Comparison of ENCODE assay signal across 29 mouse cellular contexts in the genomic region with DNA sequence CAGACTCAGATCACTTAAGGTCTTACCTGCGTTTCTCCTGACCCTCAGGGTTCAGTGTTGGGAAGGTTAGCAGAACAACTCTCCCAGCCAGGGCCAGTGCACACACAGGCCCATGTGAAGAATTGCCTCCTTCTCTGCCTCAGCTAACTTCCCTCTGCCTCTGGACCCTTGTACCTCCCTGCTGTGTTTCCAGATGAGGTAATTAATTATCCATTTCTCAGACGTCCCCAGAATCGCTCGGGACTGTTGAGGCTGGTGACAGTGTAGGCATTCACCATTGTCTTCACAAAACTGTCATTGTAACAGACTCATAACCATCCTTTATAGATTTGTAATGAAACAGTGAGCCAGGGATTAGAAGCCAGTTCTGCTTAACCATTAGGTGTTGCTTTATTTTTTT.
DNase-seq lines count a peak whose midpoint lies in the region; ATAC-seq and TF ChIP-seq lines count a peak whose summit lies in the region.
"Had no signal": no experiment of that assay in that cellular context is flagged by ENCODE, and none has a peak within 500 bp of the region (broad histone marks: within the 10 kb centered on the region; RNA-seq: fewer than 3 reads in every experiment).

No protein-coding gene starts in this region.

- no peak for TF ChIP-seq CTCF in hindbrain, postnatal 0 days (IDR thresholded peaks at IDR 0.05; ENCODE audit: low read depth)

- H3K4me1 ChIP-seq in forebrain, embryonic 11.5 days (replicated peaks; ENCODE audit: control insufficient read depth, insufficient read depth, low read length) = peaks cover 8% of the 10 kb centered on the region; the same call in 1 of the 2 replicates
- peaks cover 6% of the 10 kb centered on the region; the same call in 1 of the 2 replicates for H3K4me1 ChIP-seq in forebrain, embryonic 16.5 days (replicated peaks; ENCODE audit: control insufficient read depth, insufficient read depth, low read length)
- peaks cover 30% of the 10 kb centered on the region for H3K4me1 ChIP-seq in hindbrain, embryonic 13.5 days (replicated peaks)
- H3K4me1 ChIP-seq in hindbrain, postnatal 0 days (ENCODE audit: insufficient read depth, low read length) = no peaks in the 10 kb centered on the region
- peaks cover 20% of the 10 kb centered on the region for H3K4me1 ChIP-seq in midbrain, embryonic 13.5 days (replicated peaks)
- peaks cover 13% of the 10 kb centered on the region for H3K4me1 ChIP-seq in midbrain, embryonic 15.5 days
- H3K4me1 ChIP-seq: liver, embryonic 12.5 days; megakaryocyte, embryonic 14.5 days had no signal

- H3K4me2 ChIP-seq in forebrain, embryonic 11.5 days (ENCODE audit: low read depth, low read length, severe bottlenecking) = no peak overlapping the region
- H3K4me2 ChIP-seq in forebrain, embryonic 16.5 days (ENCODE audit: low read length) = no peak overlapping the region
- H3K4me2 ChIP-seq in hindbrain, embryonic 13.5 days = no peak overlapping the region
- H3K4me2 ChIP-seq in hindbrain, postnatal 0 days (ENCODE audit: low read depth, low read length) = no peak overlapping the region
- no peak overlapping the region for H3K4me2 ChIP-seq in midbrain, embryonic 13.5 days (replicated peaks)
- H3K4me2 ChIP-seq in midbrain, embryonic 15.5 days = no peak overlapping the region
- H3K4me2 ChIP-seq: forebrain, embryonic 13.5 days; heart, embryonic 13.5 days; kidney, embryonic 15.5 days; liver, embryonic 12.5 days; stomach, embryonic 15.5 days had no signal

- H3K27me3 ChIP-seq in forebrain, embryonic 11.5 days (ENCODE audit: control insufficient read depth, insufficient read depth, low read length) = no peaks in the 10 kb centered on the region
- no peaks in the 10 kb centered on the region for H3K27me3 ChIP-seq in forebrain, embryonic 16.5 days (replicated peaks; ENCODE audit: control insufficient read depth, insufficient read depth, low read length)
- no peaks in the 10 kb centered on the region for H3K27me3 ChIP-seq in hindbrain, embryonic 13.5 days
- H3K27me3 ChIP-seq in hindbrain, postnatal 0 days (ENCODE audit: insufficient read depth, low read length) = no peaks in the 10 kb centered on the region
- no peaks in the 10 kb centered on the region for H3K27me3 ChIP-seq in midbrain, embryonic 13.5 days
- no peaks in the 10 kb centered on the region for H3K27me3 ChIP-seq in midbrain, embryonic 15.5 days (replicated peaks)
- H3K27me3 ChIP-seq: forebrain, embryonic 13.5 days; heart, embryonic 13.5 days; kidney, embryonic 15.5 days; liver, embryonic 12.5 days; stomach, embryonic 15.5 days had no signal

- H3K36me3 ChIP-seq in forebrain, embryonic 11.5 days (ENCODE audit: control insufficient read depth, insufficient read depth, low read length) = no peaks in the 10 kb centered on the region
- H3K36me3 ChIP-seq in forebrain, embryonic 16.5 days (ENCODE audit: control insufficient read depth, insufficient read depth) = no peaks in the 10 kb centered on the region
- H3K36me3 ChIP-seq in hindbrain, embryonic 13.5 days = no peaks in the 10 kb centered on the region
- H3K36me3 ChIP-seq in hindbrain, postnatal 0 days (ENCODE audit: insufficient read depth, low read length) = no peaks in the 10 kb centered on the region
- H3K36me3 ChIP-seq in midbrain, embryonic 13.5 days = no peaks in the 10 kb centered on the region
- no peaks in the 10 kb centered on the region for H3K36me3 ChIP-seq in midbrain, embryonic 15.5 days (replicated peaks)
- H3K36me3 ChIP-seq: G1E; heart, embryonic 13.5 days; kidney, embryonic 15.5 days; liver, embryonic 12.5 days; stomach, embryonic 15.5 days had no signal

- H3K9me3 ChIP-seq in forebrain, embryonic 11.5 days (ENCODE audit: control insufficient read depth, low read length) = no peaks in the 10 kb centered on the region
- no peaks in the 10 kb centered on the region for H3K9me3 ChIP-seq in forebrain, embryonic 16.5 days (ENCODE audit: control insufficient read depth, low read length)
- H3K9me3 ChIP-seq in hindbrain, embryonic 13.5 days = no peaks in the 10 kb centered on the region
- no peaks in the 10 kb centered on the region for H3K9me3 ChIP-seq in hindbrain, postnatal 0 days (ENCODE audit: low read length)
- no peaks in the 10 kb centered on the region for H3K9me3 ChIP-seq in midbrain, embryonic 13.5 days
- H3K9me3 ChIP-seq in midbrain, embryonic 15.5 days = no peaks in the 10 kb centered on the region
- H3K9me3 ChIP-seq: forebrain, embryonic 13.5 days; heart, embryonic 13.5 days; kidney, embryonic 15.5 days; liver, embryonic 12.5 days; megakaryocyte, embryonic 14.5 days; stomach, embryonic 15.5 days had no signal

- no peak overlapping the region for H3K27ac ChIP-seq in forebrain, embryonic 11.5 days (ENCODE audit: low read depth, low read length)
- H3K27ac ChIP-seq in forebrain, embryonic 16.5 days (ENCODE audit: low read length) = no peak overlapping the region
- H3K27ac ChIP-seq in hindbrain, embryonic 13.5 days = no peak overlapping the region
- H3K27ac ChIP-seq in hindbrain, postnatal 0 days = no peak overlapping the region
- H3K27ac ChIP-seq in midbrain, embryonic 13.5 days = no peak overlapping the region
- no peak overlapping the region for H3K27ac ChIP-seq in midbrain, embryonic 15.5 days
- H3K27ac ChIP-seq: forebrain, embryonic 13.5 days; heart, adult 2 months; heart, embryonic 13.5 days; kidney, embryonic 15.5 days; liver, embryonic 12.5 days; stomach, embryonic 15.5 days had no signal

- no peak for DNase-seq in forebrain, embryonic 11.5 days (ENCODE audit: low spot score)
- DNase-seq in hindbrain, postnatal 0 days (ENCODE audit: low spot score) = no peak
- peak; percentile 33 for DNase-seq in retina, embryonic 14.5 days (ENCODE audit: low spot score)
- DNase-seq in lung, postnatal 14 days = no peak
- DNase-seq: adrenal gland, adult 8-10 months; cerebellum, adult 9-10 months; cerebellum, postnatal 36 days; gastrocnemius, postnatal 25 days; heart, adult 2 months; heart, postnatal 10 days; kidney, adult 18-20 months; kidney, postnatal 25 days; left cerebral cortex, postnatal 4 days; liver, postnatal 0 days; lung, postnatal 4 days; midbrain, embryonic 14.5 days; right cerebral cortex, postnatal 25 days had no signal

- 20% methylated on average over 4 of the region's 4 CpGs for whole genome bisulfite sequencing in forebrain, embryonic 11.5 days
- 17% methylated on average over 4 of the region's 4 CpGs for whole genome bisulfite sequencing in forebrain, embryonic 16.5 days
- 19% methylated on average over 4 of the region's 4 CpGs for WGBS in hindbrain, embryonic 13.5 days
- WGBS in hindbrain, postnatal 0 days = 34% methylated on average over 4 of the region's 4 CpGs
- WGBS in midbrain, embryonic 13.5 days = 28% methylated on average over 4 of the region's 4 CpGs
- 22% methylated on average over 4 of the region's 4 CpGs for WGBS in midbrain, embryonic 15.5 days

- no peak overlapping the region for H3K4me3 ChIP-seq in forebrain, embryonic 11.5 days (ENCODE audit: low read depth, low read length)
- no peak overlapping the region for H3K4me3 ChIP-seq in forebrain, embryonic 16.5 days (replicated peaks; ENCODE audit: low read length)
- no peak overlapping the region for H3K4me3 ChIP-seq in hindbrain, embryonic 13.5 days
- H3K4me3 ChIP-seq in hindbrain, postnatal 0 days (ENCODE audit: low read length) = no peak overlapping the region
- no peak overlapping the region for H3K4me3 ChIP-seq in midbrain, embryonic 13.5 days (replicated peaks)
- H3K4me3 ChIP-seq in midbrain, embryonic 15.5 days = no peak overlapping the region
- H3K4me3 ChIP-seq: erythroblast, embryonic 14.5 days; forebrain, embryonic 13.5 days; heart, adult 2 months; heart, embryonic 13.5 days; kidney, embryonic 15.5 days; liver, embryonic 12.5 days; stomach, embryonic 15.5 days had no signal

- peak; percentile 36; the same call in 1 of the 2 replicates for ATAC-seq in forebrain, embryonic 11.5 days (replicated peaks; ENCODE audit: low FRiP score)
- no peak for ATAC-seq in forebrain, embryonic 16.5 days
- ATAC-seq in hindbrain, embryonic 13.5 days (ENCODE audit: low FRiP score) = peak; percentile 73
- ATAC-seq in hindbrain, postnatal 0 days = no peak
- ATAC-seq in midbrain, embryonic 13.5 days = peak; percentile 14; the same call in 1 of the 2 replicates
- ATAC-seq in midbrain, embryonic 15.5 days (replicated peaks) = no peak
- ATAC-seq: forebrain, embryonic 13.5 days; liver, embryonic 12.5 days; liver, postnatal 0 days had no signal

- H3K9ac ChIP-seq in forebrain, embryonic 11.5 days (ENCODE audit: low read length) = no peak overlapping the region
- no peak overlapping the region for H3K9ac ChIP-seq in forebrain, embryonic 16.5 days (replicated peaks; ENCODE audit: low read depth, low read length)
- no peak overlapping the region for H3K9ac ChIP-seq in hindbrain, embryonic 13.5 days
- no peak overlapping the region for H3K9ac ChIP-seq in hindbrain, postnatal 0 days (replicated peaks; ENCODE audit: low read length)
- H3K9ac ChIP-seq in midbrain, embryonic 13.5 days (replicated peaks) = no peak overlapping the region
- H3K9ac ChIP-seq in midbrain, embryonic 15.5 days = no peak overlapping the region
- H3K9ac ChIP-seq: forebrain, embryonic 13.5 days; heart, embryonic 13.5 days; kidney, embryonic 15.5 days; liver, embryonic 12.5 days; liver, postnatal 0 days; stomach, embryonic 15.5 days had no signal

Comparison
In these comparisons a context has a peak if more than half of its experiments do, and no peak if none do; other contexts are left out.
1. ATAC-seq: peak in forebrain, embryonic 11.5 days (single experiment), hindbrain, embryonic 13.5 days (single experiment) and midbrain, embryonic 13.5 days (single experiment); none in forebrain, embryonic 16.5 days (single experiment), hindbrain, postnatal 0 days (single experiment) and midbrain, embryonic 15.5 days (single experiment).